Mouse (Mus musculus): Measurements from ENCODE around the gene Sprr1a. TPM values are rescaled to one million over a fixed set of nuclear protein-coding genes. Genes with fewer than 3 reads are reported as not detected.
"Not testable (repeated sequence)": the region's sequence is repeated elsewhere in the genome, so short reads cannot be mapped to it uniquely, and the experiment has no call there.

The Sprr1a gene
- not detected for total RNA-seq (2021)

DNA sequence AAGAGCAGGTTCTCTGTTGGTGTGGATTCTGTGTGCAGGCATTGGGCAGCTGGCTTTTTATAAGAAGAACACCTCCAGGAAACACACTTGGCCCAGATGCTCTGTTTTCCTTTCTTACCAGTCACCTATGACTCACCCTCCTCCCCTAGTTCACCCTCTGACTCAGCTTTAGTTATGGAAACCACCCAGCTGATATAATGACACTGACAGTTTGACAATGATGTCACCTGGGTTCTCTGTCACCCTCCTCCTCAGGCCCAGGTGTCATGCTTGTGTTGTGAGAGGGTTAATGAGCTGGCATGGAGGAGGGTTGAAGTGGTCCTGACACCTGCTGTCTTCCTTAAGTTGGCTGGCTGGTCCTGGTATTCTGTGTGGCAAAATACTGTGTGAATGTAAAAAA is at the start of gene Sprr1a:
Gene Sprr1a (minus strand): TSS at position 33 of the 400 bp plus-strand sequence.
- intact Hi-C loops (cut with DNase I): no loop called here
- no peak for DNase-seq

DNA sequence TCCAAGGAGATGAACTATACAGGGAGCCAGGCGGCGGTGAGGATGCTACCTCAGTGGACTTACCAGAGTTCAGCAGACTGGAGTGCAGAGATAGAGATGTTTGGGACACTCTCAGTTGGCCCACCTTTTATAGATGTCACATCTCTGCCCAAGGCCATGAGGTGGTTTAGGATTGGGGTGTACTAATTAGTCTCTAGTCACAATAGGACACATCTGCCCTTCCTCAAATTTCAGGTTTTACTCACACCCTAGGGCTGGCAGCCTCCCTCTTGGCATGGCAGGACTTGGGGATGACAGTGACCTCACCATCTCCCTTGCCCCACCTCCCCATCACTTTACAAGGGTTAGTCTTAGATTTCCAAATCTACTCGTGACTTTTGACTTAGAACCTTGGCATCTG is 48.7 kb upstream of the Sprr1a start, which contains the start of gene 2310046K23Rik:
Gene 2310046K23Rik (minus strand): TSS at position 101 of the 400 bp plus-strand sequence.
- intact Hi-C loops (cut with DNase I): no loop called here
- no peak for DNase-seq

DNA sequence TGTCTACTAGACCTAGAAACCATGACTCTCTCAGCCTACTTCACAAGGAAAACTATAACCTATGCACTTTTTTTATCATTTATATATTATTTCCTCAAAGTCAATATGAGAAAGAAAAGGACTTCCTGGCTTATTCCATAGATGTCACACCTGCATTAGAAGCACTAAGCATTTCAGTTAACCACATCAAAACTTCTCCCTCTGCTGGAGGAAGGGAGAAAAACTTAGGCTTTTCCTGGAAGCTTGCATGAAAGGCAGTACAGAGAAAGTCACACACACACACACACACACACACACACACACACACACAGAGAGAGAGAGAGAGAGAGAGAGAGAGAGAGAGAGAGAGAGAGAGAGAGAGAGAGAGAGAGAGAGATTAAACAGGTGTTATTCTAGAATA is 26.6 kb upstream of the Sprr1a start:
- no peak for DNase-seq
- intact Hi-C loops (cut with DNase I): loop anchor here (5.0 kb wide), 1 partner anchor 360 kb away; no protein-coding TSS in a partner anchor

DNA sequence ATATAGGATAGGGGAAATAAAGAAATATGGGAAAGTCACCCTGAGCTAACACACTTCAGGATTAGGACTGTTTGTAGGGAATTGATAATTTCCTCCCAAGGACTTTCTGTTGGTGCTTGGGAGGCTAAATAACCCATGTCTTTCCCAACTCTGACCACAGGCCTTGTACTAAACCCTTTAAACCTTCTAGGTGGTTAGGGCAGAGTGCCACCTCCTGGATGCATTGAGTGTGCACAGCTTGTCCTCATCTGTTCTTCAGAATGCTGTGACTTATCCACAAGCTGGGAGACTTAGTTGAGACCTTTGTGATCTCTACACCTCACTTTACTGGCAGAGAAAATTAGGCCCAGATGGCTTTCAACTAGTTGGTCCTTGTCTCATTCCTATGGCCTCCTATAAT is 25.1 kb upstream of the Sprr1a start:
- DNase-seq: peak; percentile 8
- intact Hi-C loops (cut with DNase I): loop anchor here (5.0 kb wide), 1 partner anchor 358 kb away; no protein-coding TSS in a partner anchor

DNA sequence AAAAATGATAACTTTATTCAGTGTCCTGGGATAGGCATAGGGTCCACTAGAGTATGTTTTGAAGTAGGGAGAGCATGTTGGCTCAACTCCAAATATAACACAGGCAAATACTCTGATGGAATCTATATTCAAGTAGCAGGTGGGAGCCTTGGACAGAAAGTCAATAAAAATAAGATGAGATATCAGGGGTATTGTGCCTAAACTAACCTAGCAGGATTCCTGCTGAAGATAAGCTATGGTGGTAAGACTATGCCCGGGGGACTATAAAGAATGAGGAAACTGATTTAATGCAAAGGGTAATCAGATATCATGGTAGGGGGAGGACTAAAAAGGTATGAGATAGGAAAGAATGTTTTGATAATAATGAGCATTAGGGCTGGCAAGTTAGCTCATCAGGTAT is 22.5 kb upstream of the Sprr1a start:
- no peak for DNase-seq
- intact Hi-C loops (cut with DNase I): no loop called here

DNA sequence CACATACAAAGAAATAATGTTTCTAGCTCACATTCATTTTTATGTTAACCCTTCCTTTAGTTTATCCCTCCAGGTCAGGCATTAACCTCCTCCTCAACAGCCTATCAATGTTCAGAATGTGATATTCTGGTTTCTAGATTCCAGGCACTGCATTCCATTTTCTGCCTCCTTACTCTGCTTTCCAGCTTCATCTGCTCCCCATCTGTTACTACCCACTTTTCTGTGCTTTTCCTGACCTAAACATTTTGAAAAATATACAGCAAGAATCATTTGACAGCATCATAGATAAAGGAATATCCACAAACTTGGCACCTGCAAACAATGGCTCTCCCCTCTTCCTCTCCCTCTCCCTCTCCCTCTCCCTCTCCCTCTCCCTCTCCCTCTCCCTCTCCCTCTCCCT is 17.8 kb upstream of the Sprr1a start:
- DNase-seq: no peak
- intact Hi-C loops (cut with DNase I): no loop called here

DNA sequence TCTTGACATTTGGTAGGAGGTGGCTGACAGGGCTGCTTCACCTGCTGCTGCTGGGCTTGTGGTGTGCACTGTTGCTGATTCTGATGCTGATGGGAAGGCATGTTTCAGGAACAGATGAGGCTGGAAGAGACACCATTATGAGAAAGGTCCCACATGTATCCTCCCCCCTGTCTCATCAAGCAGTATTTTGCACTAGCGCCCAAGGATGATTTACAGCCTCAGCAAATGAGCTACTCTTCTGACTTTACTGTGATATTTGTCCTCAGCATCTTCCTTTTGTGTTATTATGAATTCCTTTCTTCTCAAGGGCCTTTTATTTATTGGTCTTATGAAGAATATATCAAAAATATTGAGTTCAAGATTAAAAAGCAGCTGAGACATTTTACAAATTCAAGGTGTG is 14.7 kb upstream of the Sprr1a start, which contains the start of gene Sprr4:
Gene Sprr4 (minus strand): TSS at position 101 of the 400 bp plus-strand sequence.
- no peak for DNase-seq
- intact Hi-C loops (cut with DNase I): no loop called here

DNA sequence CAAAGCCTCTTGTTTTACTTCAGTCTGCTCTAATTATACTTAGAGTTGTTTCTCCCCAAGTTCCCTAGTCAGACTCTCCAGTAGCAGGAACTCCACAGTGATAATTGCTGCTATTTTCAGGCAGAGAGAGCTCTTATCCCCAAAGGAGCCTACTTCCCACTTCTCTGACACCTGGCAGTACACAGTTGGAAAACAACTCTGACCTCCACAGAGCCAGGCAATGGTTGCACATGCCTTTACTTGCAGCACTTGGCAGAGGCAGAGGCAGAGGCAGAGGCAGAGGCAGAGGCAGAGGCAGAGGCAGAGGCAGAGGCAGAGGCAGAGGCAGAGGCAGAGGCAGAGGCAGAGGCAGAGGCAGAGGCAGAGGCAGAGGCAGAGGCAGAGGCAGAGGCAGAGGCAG is 4.6 kb upstream of the Sprr1a start:
- DNase-seq; intact Hi-C loops (cut with DNase I): not testable (repeated sequence)

DNA sequence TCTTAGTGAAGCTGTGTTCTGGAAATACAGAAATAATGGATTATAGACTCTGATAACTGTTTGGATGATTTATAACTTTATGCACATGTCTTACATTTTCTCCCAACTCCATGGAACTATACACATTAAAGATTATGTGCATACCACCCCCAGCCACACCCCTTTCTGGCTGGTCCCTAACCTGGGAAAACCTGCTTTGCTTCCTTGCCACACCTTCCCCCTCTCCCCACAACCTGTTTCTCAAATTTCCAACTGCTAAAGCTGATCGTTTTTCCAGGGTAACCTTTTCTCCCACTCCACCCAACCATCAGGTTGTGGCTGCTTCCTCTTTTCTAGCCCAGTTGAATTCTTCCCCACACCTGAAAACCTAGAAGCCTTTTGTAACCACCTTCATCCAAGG is 612 bp upstream of the Sprr1a start:
- no peak for DNase-seq
- intact Hi-C loops (cut with DNase I): no loop called here

DNA sequence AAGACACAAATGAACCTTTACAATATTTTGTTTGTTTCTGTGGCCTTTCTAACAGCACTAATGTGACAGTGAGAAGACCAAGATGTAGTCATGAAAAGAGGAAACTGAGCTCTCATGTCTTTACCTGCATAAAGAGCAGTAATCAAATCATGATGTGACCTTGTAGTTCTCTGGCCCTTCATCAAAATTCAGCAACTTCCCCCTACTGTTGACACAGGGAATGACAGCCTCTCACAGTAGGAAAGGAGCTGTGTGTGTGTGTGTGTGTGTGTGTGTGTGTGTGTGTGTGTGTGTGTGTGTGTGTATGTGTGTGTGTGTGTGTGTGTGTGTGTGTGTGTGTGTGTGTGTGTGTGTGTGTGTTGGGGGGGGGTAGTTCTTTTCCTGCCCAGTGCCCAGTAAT is 4.4 kb downstream of the Sprr1a start:
- DNase-seq; intact Hi-C loops (cut with DNase I): not testable (repeated sequence)

DNA sequence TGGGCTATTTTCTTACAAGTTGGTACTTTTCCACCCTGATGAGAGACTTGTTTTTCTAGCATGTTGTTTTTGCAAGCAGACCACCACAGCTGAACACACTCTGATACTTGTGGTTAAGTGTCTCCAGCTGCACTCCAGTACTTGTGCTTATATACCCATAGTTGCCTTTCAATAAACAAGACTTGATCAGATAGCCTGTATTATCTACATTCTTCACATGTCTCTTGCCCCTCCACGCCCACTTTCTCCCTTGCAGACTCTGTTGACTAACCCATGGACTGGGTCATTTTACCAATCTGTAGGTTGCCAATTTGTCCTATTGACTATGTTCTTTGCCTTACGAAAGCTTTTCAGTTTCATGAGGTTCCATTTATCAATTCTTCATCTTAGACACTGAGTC is 15.6 kb downstream of the Sprr1a start:
- intact Hi-C loops (cut with DNase I): no loop called here

DNA sequence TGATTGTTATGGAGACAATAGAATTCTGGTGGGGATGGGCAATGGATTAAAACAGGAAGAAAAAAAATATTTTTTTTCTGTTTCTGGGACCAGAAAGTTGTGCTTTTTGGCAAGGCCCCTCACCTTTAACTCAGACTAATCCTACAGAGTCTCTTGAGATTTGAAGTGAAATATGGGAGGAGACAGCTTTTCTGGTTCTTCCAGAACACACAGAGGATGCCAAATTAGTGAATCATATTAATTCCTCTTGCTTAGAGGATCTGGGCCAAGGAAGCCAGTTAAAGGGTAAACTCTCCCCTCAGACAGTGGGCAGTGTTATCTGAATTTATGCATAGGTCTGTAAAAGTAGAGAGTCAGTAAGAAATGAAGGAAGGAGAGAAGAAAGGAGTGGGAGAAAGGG is 18.3 kb downstream of the Sprr1a start:
- DNase-seq: no peak
- intact Hi-C loops (cut with DNase I): no loop called here

More for the DNA sequence above, 15.6 kb downstream of the Sprr1a start:
- no peak for DNase-seq

DNA sequence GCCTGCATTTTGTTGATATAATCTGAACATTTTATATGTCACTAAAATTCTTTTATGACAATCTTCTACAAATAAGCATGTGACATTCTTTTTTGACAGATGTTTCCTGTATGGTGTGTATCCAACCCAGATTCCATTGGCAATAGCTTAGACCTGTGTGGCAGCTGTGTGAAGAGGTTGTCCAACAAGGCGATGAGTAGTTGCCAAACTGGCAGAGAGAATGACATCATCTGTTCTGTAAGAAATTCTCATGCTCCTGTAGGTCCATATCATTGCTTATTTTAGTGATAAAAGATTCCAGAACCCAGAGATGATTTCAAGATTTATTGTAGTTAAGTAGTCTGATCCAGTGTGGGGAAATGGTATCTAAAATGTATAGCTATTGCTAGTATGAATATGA is 19.1 kb downstream of the Sprr1a start:
- no peak for DNase-seq
- intact Hi-C loops (cut with DNase I): no loop called here

DNA sequence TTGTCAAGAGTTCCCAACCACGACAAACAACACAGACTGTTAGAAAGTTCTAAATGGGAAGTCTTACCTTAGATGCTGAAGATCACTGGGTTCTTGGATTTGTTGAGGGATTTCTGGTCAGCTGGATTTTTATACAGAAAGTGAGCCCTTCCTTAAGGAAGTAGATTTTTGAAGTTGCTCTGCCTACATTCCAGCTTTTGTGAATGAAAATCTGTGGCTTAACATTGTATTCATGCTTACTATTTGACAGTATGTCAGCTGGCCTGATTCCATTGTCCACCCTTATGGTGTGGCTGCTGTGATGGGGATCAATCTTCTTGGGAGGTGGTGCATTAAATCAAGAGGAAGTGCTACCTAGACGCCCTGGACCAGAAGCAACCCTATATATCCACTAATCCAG is 27.1 kb downstream of the Sprr1a start, which contains the start of gene Sprr3:
Gene Sprr3 (minus strand): TSS at position 101 of the 400 bp plus-strand sequence.
- DNase-seq: no peak
- intact Hi-C loops (cut with DNase I): no loop called here

DNA sequence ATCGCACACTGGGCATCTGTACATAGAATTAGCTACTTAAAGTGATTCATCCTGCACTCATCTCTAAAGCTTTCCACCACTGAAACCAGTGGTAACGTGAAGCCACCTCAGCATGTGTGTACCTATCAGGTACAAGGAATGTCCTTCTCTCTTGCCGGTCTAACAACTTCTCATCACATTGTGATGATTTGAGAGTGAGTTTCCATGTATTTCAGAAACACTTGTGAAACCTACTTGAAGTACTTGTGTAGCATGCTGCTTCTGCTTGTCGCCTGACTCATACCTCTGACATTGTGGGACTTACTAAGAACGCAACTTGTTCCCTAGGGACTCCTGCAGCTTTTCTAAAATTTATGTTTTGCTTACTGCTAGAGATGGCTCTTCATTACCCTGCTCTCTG is 30.5 kb downstream of the Sprr1a start:
- intact Hi-C loops (cut with DNase I): no loop called here
- no peak for DNase-seq

DNA sequence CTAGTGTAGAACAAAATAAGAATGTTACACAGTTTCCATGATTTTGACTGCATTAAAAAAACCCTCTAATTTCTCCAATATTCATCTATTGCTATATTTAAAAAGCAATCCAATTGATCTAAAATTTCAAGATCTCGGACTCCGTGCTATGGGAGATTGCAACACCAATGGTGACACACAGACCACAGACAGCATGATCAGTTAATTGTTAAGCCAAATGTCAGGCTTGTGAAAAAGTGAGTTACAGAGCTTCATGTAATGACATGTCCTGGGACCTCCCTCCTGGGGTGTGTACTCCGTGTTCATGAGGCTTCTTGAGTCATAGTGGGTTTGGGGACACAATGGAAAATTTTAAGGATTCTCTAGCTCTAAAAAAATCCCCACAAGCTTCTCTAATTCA is 45.5 kb downstream of the Sprr1a start:
- intact Hi-C loops (cut with DNase I): no loop called here
- no peak for DNase-seq

DNA sequence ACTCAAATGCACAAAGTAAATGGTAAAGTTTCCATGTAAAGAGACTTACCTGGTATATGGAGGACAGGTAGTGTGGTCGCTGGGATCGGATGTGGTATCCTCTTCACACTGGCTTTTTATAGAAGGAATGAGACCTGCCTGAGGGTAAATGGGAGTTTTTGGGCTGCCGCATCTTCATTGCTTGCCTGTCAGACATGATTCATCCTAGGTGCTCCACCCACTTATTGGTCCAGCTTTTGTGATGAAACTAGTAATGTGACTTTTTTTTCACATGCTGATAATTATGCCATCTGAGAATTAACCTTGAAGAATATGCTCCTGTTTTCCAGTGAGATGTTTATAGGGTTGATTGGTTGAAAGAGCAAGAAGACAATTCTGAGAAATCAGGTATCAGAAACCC is 47.0 kb downstream of the Sprr1a start, which contains the start of gene Sprr1b:
Gene Sprr1b (minus strand): TSS at position 101 of the 400 bp plus-strand sequence.
- intact Hi-C loops (cut with DNase I): no loop called here
- no peak for DNase-seq

Other genes with a start within 250 kb of the Sprr1a start
- gene Sprr2a3, start 200.5 kb downstream of the Sprr1a start, total RNA-seq (2021): not detected
- not detected for gene Sprr2b, start 169.3 kb downstream of the Sprr1a start, total RNA-seq (2021)
- gene Sprr2d, start 146.8 kb downstream of the Sprr1a start, total RNA-seq (2021): not detected
- not detected for gene Sprr2e, start 133.8 kb downstream of the Sprr1a start, total RNA-seq (2021)
- not detected for gene Sprr2f, start 120.7 kb downstream of the Sprr1a start, total RNA-seq (2021)
- not detected for gene Sprr2h, start 100.2 kb downstream of the Sprr1a start, total RNA-seq (2021)
- gene Sprr2i, start 77.9 kb downstream of the Sprr1a start, total RNA-seq (2021): not detected
- gene Sprr2j-ps, start 67.8 kb downstream of the Sprr1a start, total RNA-seq (2021): not detected
- gene Gm9774, start 56.5 kb downstream of the Sprr1a start, total RNA-seq (2021): 1 to 10 TPM; 2.9 to 3.4 TPM
- gene Sprr2k, start 53.3 kb downstream of the Sprr1a start, total RNA-seq (2021): not detected
- not detected for gene Sprr1b, start 47.1 kb downstream of the Sprr1a start, total RNA-seq (2021)
- gene Sprr3, start 27.2 kb downstream of the Sprr1a start, total RNA-seq (2021): not detected
- gene Sprr4, start 14.6 kb upstream of the Sprr1a start, total RNA-seq (2021): not detected
- gene 2310046K23Rik, start 48.6 kb upstream of the Sprr1a start, total RNA-seq (2021): not detected
- not detected for gene Ivl, start 87.8 kb upstream of the Sprr1a start, total RNA-seq (2021)
- gene Smcp, start 103.1 kb upstream of the Sprr1a start, total RNA-seq (2021): not detected
- not detected for gene 2210017I01Rik, start 121.6 kb upstream of the Sprr1a start, total RNA-seq (2021)
- gene Lce6a, start 135.8 kb upstream of the Sprr1a start, total RNA-seq (2021): not detected
- gene Lce1a1, start 162.4 kb upstream of the Sprr1a start, total RNA-seq (2021): not detected
- gene Lce1b, start 171.0 kb upstream of the Sprr1a start, total RNA-seq (2021): not detected
- gene Lce1a2, start 184.4 kb upstream of the Sprr1a start, total RNA-seq (2021): not detected
- gene Lce1c, start 193.4 kb upstream of the Sprr1a start, total RNA-seq (2021): not detected
- not detected for gene Lce1d, start 201.3 kb upstream of the Sprr1a start, total RNA-seq (2021)
- gene Lce1e, start 223.2 kb upstream of the Sprr1a start, total RNA-seq (2021): not detected
- not detected for gene Lce1f, start 234.5 kb upstream of the Sprr1a start, total RNA-seq (2021)